Comparison of ENCODE assay signal across 8 mouse cellular contexts in genomic region chr10:10812750-10813711, GRCm38 (mm10).
DNase-seq lines count a peak whose midpoint lies in the region; ATAC-seq and TF ChIP-seq lines count a peak whose summit lies in the region.

No protein-coding gene starts in this region.

- H3K36me3 ChIP-seq in liver, postnatal 0 days (replicated peaks; ENCODE audit: insufficient read depth, low read length) = no peaks in the 10 kb centered on the region
- no peaks in the 10 kb centered on the region for H3K36me3 ChIP-seq in forebrain, embryonic 12.5 days (replicated peaks)

- no peak for TF ChIP-seq EP300 in liver, postnatal 0 days (IDR thresholded peaks at IDR 0.05; ENCODE audit: low read depth)

- intact Hi-C loops in left cerebral cortex, postnatal 14 days (cut with DNase I) = no loop called here

- no peak for TF ChIP-seq CTCF in liver, postnatal 0 days (IDR thresholded peaks at IDR 0.05; ENCODE audit: low read depth)

- H3K27me3 ChIP-seq in liver, postnatal 0 days (ENCODE audit: insufficient read depth, low read length) = no peaks in the 10 kb centered on the region
- H3K27me3 ChIP-seq in forebrain, embryonic 12.5 days = no peaks in the 10 kb centered on the region

- DNase-seq in liver = peak; percentile 3
- DNase-seq in liver, postnatal 0 days = no peak
- DNase-seq in brain, adult 2 months (ENCODE audit: low read depth, low spot score) = peak; percentile 94
- DNase-seq in left cerebral cortex, postnatal 14 days (ENCODE audit: low spot score in 2 of 2) = peak; percentile 27 to 75
- DNase-seq in right cerebral cortex, postnatal 10 days (ENCODE audit: low spot score in 2 of 2) = peak; percentile 71 to 84
- no peak for DNase-seq in urinary bladder, postnatal 10 days (ENCODE audit: low spot score)

- no peak overlapping the region for H3K4me3 ChIP-seq in liver, postnatal 0 days (ENCODE audit: low read depth, low read length)
- H3K4me3 ChIP-seq in forebrain, embryonic 12.5 days (replicated peaks) = no peak overlapping the region

- H3K9ac ChIP-seq in liver, postnatal 0 days (replicated peaks) = no peak overlapping the region
- H3K9ac ChIP-seq in forebrain, embryonic 12.5 days = no peak overlapping the region

- ATAC-seq in liver, postnatal 0 days = no peak
- peak; percentile 78; the same call in 1 of the 2 replicates for ATAC-seq in forebrain, embryonic 12.5 days (ENCODE audit: low FRiP score)
- ATAC-seq in monocyte, adult 5-6 weeks (replicated peaks; ENCODE audit: insufficient number of reproducible peaks, low FRiP score, low TSS enrichment, poor library complexity, severe bottlenecking) = no peak

- H3K27ac ChIP-seq in liver, postnatal 0 days (ENCODE audit: low read depth) = no peak overlapping the region
- no peak overlapping the region for H3K27ac ChIP-seq in forebrain, embryonic 12.5 days

- no peak overlapping the region for H3K4me2 ChIP-seq in liver, postnatal 0 days (ENCODE audit: low read depth, low read length)
- no peak overlapping the region for H3K4me2 ChIP-seq in forebrain, embryonic 12.5 days

- H3K4me1 ChIP-seq in liver, postnatal 0 days (ENCODE audit: insufficient read depth) = no peaks in the 10 kb centered on the region
- no peaks in the 10 kb centered on the region for H3K4me1 ChIP-seq in forebrain, embryonic 12.5 days

- H3K9me3 ChIP-seq in liver, postnatal 0 days (ENCODE audit: low read length) = no peaks in the 10 kb centered on the region
- no peaks in the 10 kb centered on the region for H3K9me3 ChIP-seq in forebrain, embryonic 12.5 days

- WGBS in liver, postnatal 0 days (ENCODE audit: insufficient replicate concordance) = 64% methylated on average over 5 of the region's 5 CpGs
- WGBS in forebrain, embryonic 12.5 days = 31% methylated on average over 5 of the region's 5 CpGs

Comparison
In these comparisons a context has a peak if more than half of its experiments do, and no peak if none do; other contexts are left out.
1. DNase-seq: peak in liver (single experiment), brain, adult 2 months (single experiment), left cerebral cortex, postnatal 14 days (2 of 2) and right cerebral cortex, postnatal 10 days (2 of 2); none in liver, postnatal 0 days (single experiment) and urinary bladder, postnatal 10 days (single experiment).